Mouse (Mus musculus): ENCODE data around the gene Pear1. TPM values are rescaled to one million over a fixed set of nuclear protein-coding genes. Genes with fewer than 3 reads are reported as not detected.
"Not testable (repeated sequence)": the region's sequence is repeated elsewhere in the genome, so short reads cannot be mapped to it uniquely, and the experiment has no call there.

Pear1 gene
- polyA plus RNA-seq (2016; fragmentation: Nextera tagmentation; extraction: Ambion mirVana), result 12.3 and 14.7 TPM in 2 replicates

DNA sequence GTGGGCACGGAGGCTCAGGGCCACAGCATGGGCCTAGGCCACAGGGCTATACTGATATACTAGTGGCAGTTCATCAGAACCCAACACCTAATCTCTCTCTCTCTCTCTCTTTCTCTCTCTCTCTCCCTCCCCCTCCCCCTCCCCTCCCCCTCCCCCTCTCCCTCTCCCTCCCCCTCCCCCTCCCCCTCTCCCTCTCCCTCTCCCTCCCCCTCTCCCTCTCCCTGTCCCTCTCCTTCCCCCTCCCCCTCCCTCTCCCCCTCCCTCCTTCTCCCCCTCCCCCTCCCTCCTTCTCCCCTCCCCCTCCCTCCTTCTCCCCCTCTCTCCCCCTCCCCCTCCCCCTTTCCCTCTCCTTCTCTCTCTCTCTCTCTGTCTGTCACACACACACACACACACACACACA lies at the start of gene Pear1:
TSS of gene Pear1 (minus strand) at position 101 of the 400 bp plus-strand sequence.
- H3K27me3 ChIP-seq (ENCODE audit: low read depth, poor library complexity, severe bottlenecking); H3K4me3 ChIP-seq: not testable (repeated sequence)
- WGBS, result 84% methylated on average over 1 of the region's 1 CpGs

DNA sequence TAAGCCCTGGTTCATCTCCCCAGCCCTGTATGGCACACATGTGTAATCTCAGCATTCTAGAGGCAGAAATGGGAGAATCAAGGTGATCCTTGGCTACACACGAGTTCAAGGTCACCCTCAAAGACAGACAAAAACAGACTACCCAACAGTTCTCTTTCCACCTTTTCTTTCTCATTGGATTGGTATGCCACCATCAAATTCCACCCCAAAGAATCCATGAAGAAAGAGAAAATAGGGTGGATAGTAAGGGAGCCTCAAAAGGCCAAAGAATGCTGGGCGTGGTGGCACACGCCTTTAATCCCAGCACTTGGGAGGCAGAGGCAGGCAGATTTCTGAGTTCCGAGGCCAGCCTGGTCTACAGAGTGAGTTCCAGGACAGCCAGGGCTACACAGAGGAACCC lies 40.0 kb upstream of the Pear1 start:
- 91% methylated on average over 4 of the region's 4 CpGs for WGBS

More for the DNA sequence above, at the start of gene Pear1:
- not testable (repeated sequence) for H3K4me1 ChIP-seq; H3K9me3 ChIP-seq (replicated peaks); H3K36me3 ChIP-seq; DNase-seq (ENCODE audit: low spot score); H3K27ac ChIP-seq (replicated peaks)

DNA sequence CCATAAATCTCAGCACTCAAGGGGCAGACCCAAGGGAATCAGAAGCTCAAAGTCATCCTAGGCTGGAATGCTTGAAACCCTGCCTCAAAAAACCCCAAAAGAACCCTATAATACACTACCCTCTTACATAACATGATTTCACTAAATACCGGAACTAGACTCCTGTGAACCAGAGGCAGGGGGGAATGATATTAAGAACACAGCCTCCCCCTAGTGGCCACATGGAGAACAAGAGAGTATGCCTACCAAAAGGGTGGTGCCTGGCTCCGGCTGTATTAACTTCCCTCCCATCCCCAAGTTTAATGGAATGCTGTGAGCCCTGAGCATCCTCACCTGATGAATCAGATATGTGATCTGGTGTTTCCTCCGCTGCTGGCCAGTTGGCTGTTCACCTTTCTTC lies 35.7 kb upstream of the Pear1 start:
- H3K4me1 ChIP-seq, result no peaks in the 10 kb centered on the region
- H3K27ac ChIP-seq (replicated peaks), result no peak overlapping the region
- peak; percentile 49 for DNase-seq (ENCODE audit: low spot score)
- H3K4me3 ChIP-seq, result no peak overlapping the region
- H3K27me3 ChIP-seq (ENCODE audit: low read depth, poor library complexity, severe bottlenecking), result no peaks in the 10 kb centered on the region
- H3K36me3 ChIP-seq, result peaks cover 89% of the 10 kb centered on the region
- H3K9me3 ChIP-seq (replicated peaks), result no peaks in the 10 kb centered on the region
- WGBS, result 43% methylated on average over 3 of the region's 3 CpGs

More for the DNA sequence above, 40.0 kb upstream of the Pear1 start:
- not testable (repeated sequence) for H3K4me3 ChIP-seq; DNase-seq (ENCODE audit: low spot score); H3K27me3 ChIP-seq (ENCODE audit: low read depth, poor library complexity, severe bottlenecking); H3K27ac ChIP-seq (replicated peaks); H3K4me1 ChIP-seq; H3K9me3 ChIP-seq (replicated peaks)
- H3K36me3 ChIP-seq, result peaks cover 98% of the 10 kb centered on the region

DNA sequence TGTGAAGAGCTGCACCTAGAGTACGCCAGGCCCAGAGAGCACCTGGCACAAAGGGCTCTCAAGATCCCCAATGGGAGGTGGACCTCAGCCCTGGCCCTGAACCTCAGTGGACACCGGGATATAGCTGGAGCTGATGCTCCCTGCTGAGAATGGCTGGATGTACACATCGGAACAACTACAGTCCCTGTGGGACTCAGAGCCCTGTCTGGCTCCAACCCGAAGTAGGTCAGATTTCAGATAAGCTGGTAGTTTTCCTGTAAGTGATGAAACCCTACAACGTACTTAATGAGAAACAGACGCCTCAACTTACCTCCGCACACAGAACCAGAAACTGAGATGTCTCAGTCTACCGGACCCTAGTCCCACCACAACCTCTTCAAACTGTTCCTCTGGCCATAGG lies 33.6 kb upstream of the Pear1 start:
- no peak for DNase-seq (ENCODE audit: low spot score)
- Histone ChIP-seq H3K4me1 (peaks cover 8% of the 10 kb centered on the region), H3K9me3 (replicated peaks) (no peaks in the 10 kb centered on the region), H3K27ac (replicated peaks) (no peak overlapping the region), H3K27me3 (ENCODE audit: low read depth, poor library complexity, severe bottlenecking) (no peaks in the 10 kb centered on the region), H3K4me3 (no peak overlapping the region), H3K36me3 (peaks cover 69% of the 10 kb centered on the region)
- WGBS, result 92% methylated on average over 8 of the region's 8 CpGs

DNA sequence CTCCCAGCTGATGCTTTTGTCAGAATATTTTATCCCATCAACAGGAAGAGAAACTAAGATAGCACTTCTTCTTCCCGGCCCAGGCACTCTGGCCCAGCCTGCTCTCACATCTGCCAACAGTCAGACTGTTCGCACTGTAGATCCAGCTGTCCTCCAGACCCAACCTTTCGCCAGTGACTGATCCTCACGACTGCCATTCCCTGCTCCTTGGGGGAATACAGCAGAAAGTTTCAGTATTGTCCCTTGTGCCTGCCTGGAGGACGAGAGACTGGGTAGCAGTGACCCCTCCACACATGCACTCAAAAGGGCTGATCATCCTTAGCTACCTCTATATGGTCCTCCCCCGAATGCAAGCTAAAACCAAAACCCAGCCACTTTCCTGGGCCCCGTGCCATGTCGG lies 31.8 kb upstream of the Pear1 start:
- H3K36me3 ChIP-seq, result peaks cover 52% of the 10 kb centered on the region

DNA sequence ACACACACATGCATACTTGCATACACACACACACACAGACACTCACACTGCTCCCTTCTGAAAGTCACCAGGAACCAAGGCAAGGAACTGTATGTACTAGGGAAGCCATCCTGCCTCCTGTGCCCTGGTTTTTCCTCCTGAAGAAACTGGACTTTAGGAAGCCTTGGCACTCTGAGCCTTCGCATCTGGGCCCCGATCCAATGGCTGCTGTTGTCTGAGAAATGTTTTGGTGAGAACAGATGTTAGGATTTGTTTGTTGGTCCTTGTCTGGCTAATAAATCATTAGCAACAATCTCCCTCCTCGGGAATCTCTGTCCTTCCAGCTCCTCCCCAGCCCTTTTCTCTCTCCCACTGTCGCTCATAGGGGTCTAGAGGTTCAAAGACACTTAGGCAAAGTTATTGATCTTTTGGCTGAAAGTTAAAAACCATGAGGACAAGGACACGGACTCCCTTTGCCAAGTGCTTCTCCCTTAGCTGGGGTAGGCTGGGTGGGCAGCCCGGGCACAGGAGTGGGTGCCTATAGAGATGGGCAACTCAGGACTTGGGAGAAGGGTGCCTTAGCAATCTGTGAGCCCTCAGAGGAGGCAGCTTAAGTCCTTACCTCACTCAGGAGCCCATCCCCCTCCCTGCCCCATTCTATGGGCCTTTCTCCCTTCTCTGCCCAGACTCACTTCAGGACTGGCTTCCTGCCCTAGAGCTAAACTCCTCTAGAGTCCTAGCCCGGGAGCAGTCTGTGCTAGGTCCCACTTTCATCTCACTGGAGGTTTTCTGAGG lies 30.9 kb upstream of the Pear1 start:
- H3K4me3 ChIP-seq, result no peak overlapping the region
- H3K9me3 ChIP-seq (replicated peaks), result no peaks in the 10 kb centered on the region
- no peaks in the 10 kb centered on the region for H3K27me3 ChIP-seq (ENCODE audit: low read depth, poor library complexity, severe bottlenecking)
- peaks cover 8% of the 10 kb centered on the region for H3K4me1 ChIP-seq
- H3K27ac ChIP-seq (replicated peaks), result no peak overlapping the region
- no peak for DNase-seq (ENCODE audit: low spot score)
- H3K36me3 ChIP-seq, result peaks cover 43% of the 10 kb centered on the region
- 78% methylated on average over 7 of the region's 7 CpGs for WGBS

More for the DNA sequence above, 31.8 kb upstream of the Pear1 start:
- Histone ChIP-seq H3K27ac (replicated peaks) (no peak overlapping the region), H3K4me1 (peaks cover 8% of the 10 kb centered on the region), H3K9me3 (replicated peaks) (no peaks in the 10 kb centered on the region), H3K4me3 (no peak overlapping the region), H3K27me3 (ENCODE audit: low read depth, poor library complexity, severe bottlenecking) (no peaks in the 10 kb centered on the region)
- 90% methylated on average over 8 of the region's 8 CpGs for WGBS
- no peak for DNase-seq (ENCODE audit: low spot score)

DNA sequence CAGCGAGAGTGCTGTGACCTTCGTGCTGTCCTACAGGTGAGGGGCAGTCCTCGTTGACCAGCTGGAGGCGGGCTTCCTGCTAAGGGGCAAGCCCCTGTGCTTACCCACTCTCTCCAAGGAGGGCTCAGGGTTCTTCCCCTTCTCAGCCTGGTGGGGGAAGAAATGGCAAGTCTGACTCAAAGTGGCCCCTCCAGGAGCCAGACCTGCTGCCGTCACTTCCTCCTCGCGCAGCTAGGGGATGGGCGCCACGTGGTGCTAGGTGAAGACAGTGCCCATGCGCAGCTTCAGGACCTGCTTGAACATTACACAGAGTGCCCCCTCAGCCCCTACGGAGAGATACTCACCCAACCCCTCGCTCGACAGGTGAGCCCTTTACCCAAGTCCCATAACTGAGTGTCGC lies 25.0 kb upstream of the Pear1 start:
- H3K9me3 ChIP-seq (replicated peaks), result no peaks in the 10 kb centered on the region
- no peak overlapping the region for H3K4me3 ChIP-seq
- peaks cover 8% of the 10 kb centered on the region for H3K4me1 ChIP-seq
- 83% methylated on average over 14 of the region's 14 CpGs for WGBS
- H3K27me3 ChIP-seq (ENCODE audit: low read depth, poor library complexity, severe bottlenecking), result no peaks in the 10 kb centered on the region
- no peak overlapping the region for H3K27ac ChIP-seq (replicated peaks)
- H3K36me3 ChIP-seq, result no peaks in the 10 kb centered on the region
- DNase-seq (ENCODE audit: low spot score), result no peak

DNA sequence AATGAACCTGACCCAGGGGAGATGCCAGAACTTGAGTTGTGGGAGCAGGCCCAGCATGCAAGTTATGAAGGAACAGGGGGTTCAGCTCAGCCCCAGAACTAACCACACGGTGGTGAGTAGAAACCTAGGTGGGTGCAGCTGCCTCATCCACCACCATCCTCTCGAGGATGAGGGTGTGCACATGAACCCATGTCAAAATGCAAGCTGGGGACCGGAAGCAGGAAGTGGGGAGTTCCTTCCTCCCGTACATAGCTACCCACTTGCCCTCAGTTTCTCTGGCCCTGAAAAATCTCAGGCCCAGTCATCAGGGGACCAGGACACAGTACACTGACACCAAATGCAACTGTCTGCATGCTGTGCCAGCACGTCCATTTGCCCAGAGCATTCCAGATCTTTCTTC lies 23.6 kb upstream of the Pear1 start:
- Histone ChIP-seq H3K9me3 (replicated peaks) (no peaks in the 10 kb centered on the region), H3K27ac (replicated peaks) (0 out of 2 replicates have a peak overlapping the region, but pooled peaks have one; percentile 9), H3K27me3 (ENCODE audit: low read depth, poor library complexity, severe bottlenecking) (no peaks in the 10 kb centered on the region), H3K4me1 (no peaks in the 10 kb centered on the region), H3K36me3 (no peaks in the 10 kb centered on the region), H3K4me3 (no peak overlapping the region)
- WGBS, result 78% methylated on average over 5 of the region's 5 CpGs
- DNase-seq (ENCODE audit: low spot score), result no peak

DNA sequence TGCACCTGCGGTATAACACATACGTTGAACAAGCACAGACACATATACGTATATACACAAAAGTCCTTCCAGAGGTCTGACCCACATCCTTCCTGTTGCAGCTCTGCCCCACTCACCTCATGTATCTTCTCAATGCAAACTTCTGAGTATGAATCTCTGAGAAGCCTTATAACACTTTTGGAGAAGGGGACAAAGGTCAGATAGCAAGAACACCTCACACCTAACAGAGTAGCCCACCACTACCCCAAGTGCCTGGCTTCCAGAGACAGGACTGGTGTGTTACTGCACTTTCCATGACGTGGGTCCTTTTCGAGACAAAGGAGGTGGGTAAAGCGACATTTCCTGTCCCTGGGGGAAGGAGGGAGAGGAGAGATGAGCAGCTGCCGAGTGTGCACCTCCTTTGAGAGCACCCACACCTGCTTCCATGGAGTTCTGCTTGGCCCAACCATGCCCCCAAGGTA lies 22.6 kb upstream of the Pear1 start, which contains the start of gene Sh2d2a:
TSS of gene Sh2d2a (plus strand) at position 106 of the 461 bp plus-strand sequence.
- H3K36me3 ChIP-seq, result no peaks in the 10 kb centered on the region
- DNase-seq (ENCODE audit: low spot score), result no peak
- H3K27ac ChIP-seq (replicated peaks), result 0 out of 2 replicates have a peak within 1 kb of the TSS, but pooled peaks have one; percentile 9
- H3K4me1 ChIP-seq, result no peaks in the 10 kb centered on the region
- no peaks in the 10 kb centered on the region for H3K9me3 ChIP-seq (replicated peaks)
- H3K4me3 ChIP-seq, result no peak within 1 kb of the TSS
- WGBS, result 77% methylated on average over 7 of the region's 7 CpGs
- no peaks in the 10 kb centered on the region for H3K27me3 ChIP-seq (ENCODE audit: low read depth, poor library complexity, severe bottlenecking)

DNA sequence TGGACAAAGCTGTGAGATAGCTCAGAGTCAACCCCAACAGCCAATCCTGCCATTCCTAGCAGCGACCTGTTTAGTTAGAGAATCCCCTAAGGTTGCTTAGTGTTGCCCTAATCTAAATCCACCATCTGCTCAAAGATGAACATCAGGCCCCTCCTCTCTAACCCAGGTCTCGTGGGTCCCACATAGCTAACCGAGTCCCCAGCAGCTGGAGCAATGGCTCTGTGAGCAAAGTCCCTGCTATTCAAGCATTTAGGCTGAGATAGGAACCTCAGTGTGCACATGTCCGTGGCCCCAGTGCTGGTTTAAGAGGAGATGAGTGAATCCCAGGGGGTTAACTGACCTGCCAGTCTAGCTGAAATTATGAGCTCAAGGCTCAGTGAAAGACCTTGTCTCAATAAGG lies 22.1 kb upstream of the Pear1 start:
- Histone ChIP-seq H3K27ac (replicated peaks) (no peak overlapping the region), H3K27me3 (ENCODE audit: low read depth, poor library complexity, severe bottlenecking) (no peaks in the 10 kb centered on the region), H3K4me3 (no peak overlapping the region), H3K4me1 (no peaks in the 10 kb centered on the region), H3K36me3 (no peaks in the 10 kb centered on the region), H3K9me3 (replicated peaks) (no peaks in the 10 kb centered on the region)
- 72% methylated on average over 4 of the region's 4 CpGs for WGBS
- DNase-seq (ENCODE audit: low spot score), result no peak

DNA sequence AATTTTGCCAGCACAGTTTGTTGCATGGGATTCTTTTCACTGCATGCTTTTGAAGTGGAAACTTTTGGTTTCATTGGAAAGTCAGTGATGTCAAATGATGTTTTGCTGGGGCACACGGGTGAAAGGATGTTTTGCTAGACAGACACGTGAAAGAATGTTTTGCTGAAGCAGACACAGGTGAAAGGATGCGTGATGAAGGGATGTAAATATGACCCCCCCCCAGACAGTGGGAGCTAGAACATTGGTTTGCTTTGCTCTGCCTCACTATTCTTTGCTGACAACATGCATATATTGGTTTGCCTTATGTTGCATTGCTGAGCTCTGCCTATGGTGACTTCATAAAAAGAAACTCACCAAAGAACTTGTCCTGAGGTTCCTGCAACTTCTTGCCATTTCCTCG lies 20.9 kb upstream of the Pear1 start:
- DNase-seq (ENCODE audit: low spot score), result no peak

DNA sequence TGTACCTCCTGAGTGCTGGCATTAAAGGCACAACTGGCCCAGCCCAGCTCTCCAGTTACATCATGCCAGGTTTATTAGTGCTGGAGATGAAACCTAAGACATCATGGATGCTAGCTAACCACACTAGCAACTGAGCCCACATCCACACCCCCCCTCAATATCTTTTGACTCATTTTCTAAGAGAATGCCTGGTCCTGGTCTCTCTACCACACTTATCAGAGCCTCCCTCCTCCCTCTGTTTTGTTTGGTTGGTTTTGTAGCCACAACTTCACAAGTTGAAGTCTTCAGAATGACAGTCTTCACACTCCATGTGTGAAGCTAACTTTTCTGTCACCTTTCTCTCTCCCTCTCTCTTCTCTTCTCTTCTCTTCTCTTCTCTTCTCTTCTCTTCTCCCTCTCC lies 16.8 kb upstream of the Pear1 start:
- H3K36me3 ChIP-seq, result no peaks in the 10 kb centered on the region
- no peak overlapping the region for H3K27ac ChIP-seq (replicated peaks)
- no peaks in the 10 kb centered on the region for H3K9me3 ChIP-seq (replicated peaks)
- H3K4me1 ChIP-seq, result no peaks in the 10 kb centered on the region
- peaks cover 14% of the 10 kb centered on the region; the same call in 1 of the 2 replicates for H3K27me3 ChIP-seq (ENCODE audit: low read depth, poor library complexity, severe bottlenecking)
- no peak overlapping the region for H3K4me3 ChIP-seq
- no peak for DNase-seq (ENCODE audit: low spot score)

More for the DNA sequence above, 20.9 kb upstream of the Pear1 start:
- Histone ChIP-seq H3K4me1 (no peaks in the 10 kb centered on the region), H3K36me3 (no peaks in the 10 kb centered on the region), H3K9me3 (replicated peaks) (no peaks in the 10 kb centered on the region), H3K4me3 (no peak overlapping the region), H3K27me3 (ENCODE audit: low read depth, poor library complexity, severe bottlenecking) (0 out of 2 replicates have a peak, but pooled peaks cover 2% of the 10 kb centered on the region), H3K27ac (replicated peaks) (no peak overlapping the region)
- 90% methylated on average over 4 of the region's 4 CpGs for WGBS

DNA sequence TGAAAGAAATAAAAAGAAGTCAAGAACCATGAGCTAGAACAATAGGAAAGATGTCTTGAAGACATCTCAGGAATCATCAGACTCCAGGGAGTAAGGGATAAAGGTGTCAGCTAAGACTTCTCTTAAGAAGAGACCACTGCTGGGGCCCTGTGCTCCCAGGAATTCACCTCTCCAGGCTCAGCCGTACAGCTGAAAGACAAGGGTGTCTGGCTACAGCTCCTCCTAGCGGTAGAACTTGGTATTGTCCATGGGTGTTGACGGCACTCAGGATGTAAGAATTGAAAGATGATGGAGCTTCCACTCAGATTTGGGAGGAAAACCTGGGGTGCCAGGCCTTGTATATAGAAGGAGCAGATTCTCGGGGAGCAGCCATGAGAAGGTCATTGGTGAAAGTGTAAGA lies 14.5 kb upstream of the Pear1 start:
- Histone ChIP-seq H3K36me3 (no peaks in the 10 kb centered on the region), H3K4me1 (no peaks in the 10 kb centered on the region), H3K27me3 (ENCODE audit: low read depth, poor library complexity, severe bottlenecking) (peaks cover 14% of the 10 kb centered on the region; the same call in 1 of the 2 replicates), H3K4me3 (no peak overlapping the region), H3K9me3 (replicated peaks) (no peaks in the 10 kb centered on the region), H3K27ac (replicated peaks) (no peak overlapping the region)
- 5% methylated on average over 4 of the region's 4 CpGs for WGBS
- DNase-seq (ENCODE audit: low spot score), result peak; percentile 76

Measured in midbrain, embryonic 10.5 days (tissue).